Mouse (Mus musculus): Measurements from ENCODE around the gene Pfkm. TPM values are rescaled to one million over a fixed set of nuclear protein-coding genes. Genes with fewer than 3 reads are reported as not detected.
A peak's percentile ranks its signal among the peaks of the same experiment; 100 is the strongest.

Gene Pfkm
- total and polyA plus RNA-seq, 3 experiments: 521 to 921 (median 800) TPM

DNA sequence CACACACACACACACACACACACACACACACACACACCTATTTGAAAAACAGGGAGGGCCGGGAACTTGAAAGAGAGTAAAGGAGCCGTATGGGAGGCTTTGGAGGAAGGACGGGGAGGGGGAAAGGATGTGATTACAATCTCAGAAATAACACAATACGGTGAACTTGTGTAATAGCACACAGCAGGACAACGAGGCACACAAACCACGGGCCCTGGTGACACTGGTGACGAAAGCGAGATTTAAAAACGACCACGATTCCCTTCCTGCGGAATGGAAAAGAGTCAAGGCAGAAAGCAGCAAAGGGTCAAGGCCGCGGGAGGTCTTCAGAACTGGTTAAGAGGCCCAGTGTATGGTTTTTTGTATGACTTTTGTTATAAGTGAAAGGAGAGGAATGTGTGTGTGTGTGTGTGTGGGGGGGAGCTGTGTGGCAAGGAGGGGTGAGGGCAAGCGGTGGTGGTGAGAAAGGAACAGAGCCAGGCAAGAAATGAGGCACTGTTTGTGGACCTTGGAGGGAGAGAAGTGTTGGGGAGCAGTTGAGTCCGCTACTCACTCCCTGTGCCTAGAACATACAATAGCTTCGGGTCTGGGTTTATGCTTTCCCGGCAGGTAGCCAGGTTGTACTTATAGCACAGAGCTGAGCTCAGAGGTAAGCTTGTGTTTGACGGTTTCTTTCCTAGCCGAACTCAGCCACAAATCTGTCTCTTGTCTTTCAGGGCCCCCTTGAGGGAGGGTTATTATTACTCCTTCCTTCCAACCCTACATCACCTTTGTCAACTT is 68.8 kb downstream of the Pfkm start:
- H3K27ac ChIP-seq: no peak overlapping the region
- DNase-seq: no peak
- 58% methylated on average over 19 of the region's 19 CpGs for WGBS
- H3K9ac ChIP-seq (ENCODE audit: low read depth, low read length): no peak overlapping the region
- no peaks in the 10 kb centered on the region for H3K79me2 ChIP-seq (replicated peaks; ENCODE audit: control insufficient read depth, insufficient read depth, low read length)
- H3K27me3 ChIP-seq (ENCODE audit: control insufficient read depth, insufficient read depth, low read length): no peaks in the 10 kb centered on the region
- peaks cover 4% of the 10 kb centered on the region for H3K36me3 ChIP-seq (ENCODE audit: control insufficient read depth, insufficient read depth, low read length)
- TF ChIP-seq EP300 (IDR thresholded peaks at IDR 0.05; ENCODE audit: insufficient read depth, low read depth, low read length) (no peak), POLR2A (IDR thresholded peaks at IDR 0.05; ENCODE audit: insufficient read depth, low read depth, low read length) (no peak), CTCF (IDR thresholded peaks at IDR 0.05) (no peak)
- no peaks in the 10 kb centered on the region for H3K4me1 ChIP-seq (ENCODE audit: control insufficient read depth, insufficient read depth, low read length)
- intact Hi-C loops (cut with DNase I): no loop called here
- no peak overlapping the region for H3K4me3 ChIP-seq

DNA sequence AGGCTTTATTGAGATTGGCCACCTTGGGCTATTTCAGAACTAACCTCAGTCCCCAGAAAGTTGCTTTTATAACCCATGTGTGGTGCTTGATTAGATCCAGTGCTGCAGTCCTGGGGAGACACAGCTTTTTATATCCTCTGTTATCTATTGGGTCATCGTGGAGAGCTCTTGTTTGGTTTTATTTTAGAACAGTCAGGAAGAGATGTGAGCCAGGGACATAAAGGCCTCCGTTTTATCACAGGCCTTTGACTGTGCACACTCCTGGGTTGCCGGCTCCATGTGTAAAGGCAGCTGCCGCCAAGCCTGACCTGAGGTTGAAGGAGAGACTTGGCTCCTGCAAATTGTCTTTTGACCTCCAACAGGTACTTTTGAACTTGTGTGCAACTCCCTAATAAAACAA is 70.2 kb downstream of the Pfkm start:
- DNase-seq: no peak
- Histone ChIP-seq H3K79me2 (replicated peaks; ENCODE audit: control insufficient read depth, insufficient read depth, low read length) (no peaks in the 10 kb centered on the region), H3K4me1 (ENCODE audit: control insufficient read depth, insufficient read depth, low read length) (no peaks in the 10 kb centered on the region), H3K27me3 (ENCODE audit: control insufficient read depth, insufficient read depth, low read length) (no peaks in the 10 kb centered on the region), H3K4me3 (no peak overlapping the region), H3K36me3 (ENCODE audit: control insufficient read depth, insufficient read depth, low read length) (peaks cover 4% of the 10 kb centered on the region), H3K27ac (peak overlapping the region; percentile 38), H3K9ac (ENCODE audit: low read depth, low read length) (no peak overlapping the region)
- intact Hi-C loops (cut with DNase I): no loop called here
- 24% methylated on average over 4 of the region's 4 CpGs for WGBS
- TF ChIP-seq EP300 (IDR thresholded peaks at IDR 0.05; ENCODE audit: insufficient read depth, low read depth, low read length) (no peak), CTCF (IDR thresholded peaks at IDR 0.05) (no peak), POLR2A (IDR thresholded peaks at IDR 0.05; ENCODE audit: insufficient read depth, low read depth, low read length) (no peak)

DNA sequence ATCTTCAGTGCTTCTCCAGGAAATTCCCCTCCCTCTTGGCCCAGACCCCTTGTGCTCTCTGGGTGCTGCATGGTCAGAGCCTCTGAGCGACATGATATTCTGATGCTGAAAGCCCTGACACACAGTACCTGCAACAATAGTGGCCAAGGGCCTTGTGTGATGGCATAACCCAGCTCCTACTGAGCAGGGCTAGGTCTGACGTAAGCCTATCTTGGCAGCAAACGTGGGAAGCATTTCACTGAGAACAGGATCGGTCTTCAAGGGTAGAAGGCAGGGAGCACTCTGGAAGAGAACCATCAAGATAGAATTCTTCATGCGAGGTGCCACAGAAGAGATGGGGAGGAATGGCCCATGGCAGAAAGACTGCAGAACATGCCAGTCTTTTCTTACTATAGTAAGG is 73.1 kb downstream of the Pfkm start, which contains the start of gene Asb8:
Gene Asb8 (minus strand): TSS at position 101 of the 400 bp plus-strand sequence.
- Histone ChIP-seq H3K9ac (ENCODE audit: low read depth, low read length) (no peak within 1 kb of the TSS), H3K27ac (no peak within 1 kb of the TSS), H3K36me3 (ENCODE audit: control insufficient read depth, insufficient read depth, low read length) (peaks cover 4% of the 10 kb centered on the region), H3K4me1 (ENCODE audit: control insufficient read depth, insufficient read depth, low read length) (no peaks in the 10 kb centered on the region), H3K4me3 (no peak within 1 kb of the TSS), H3K27me3 (ENCODE audit: control insufficient read depth, insufficient read depth, low read length) (no peaks in the 10 kb centered on the region), H3K79me2 (replicated peaks; ENCODE audit: control insufficient read depth, insufficient read depth, low read length) (no peaks in the 10 kb centered on the region)
- intact Hi-C loops (cut with DNase I): no loop called here
- TF ChIP-seq EP300 (IDR thresholded peaks at IDR 0.05; ENCODE audit: insufficient read depth, low read depth, low read length): no peak
- no peak for TF ChIP-seq CTCF (IDR thresholded peaks at IDR 0.05)
- TF ChIP-seq POLR2A (IDR thresholded peaks at IDR 0.05; ENCODE audit: insufficient read depth, low read depth, low read length): no peak
- no peak for DNase-seq
- WGBS: 79% methylated on average over 5 of the region's 5 CpGs

DNA sequence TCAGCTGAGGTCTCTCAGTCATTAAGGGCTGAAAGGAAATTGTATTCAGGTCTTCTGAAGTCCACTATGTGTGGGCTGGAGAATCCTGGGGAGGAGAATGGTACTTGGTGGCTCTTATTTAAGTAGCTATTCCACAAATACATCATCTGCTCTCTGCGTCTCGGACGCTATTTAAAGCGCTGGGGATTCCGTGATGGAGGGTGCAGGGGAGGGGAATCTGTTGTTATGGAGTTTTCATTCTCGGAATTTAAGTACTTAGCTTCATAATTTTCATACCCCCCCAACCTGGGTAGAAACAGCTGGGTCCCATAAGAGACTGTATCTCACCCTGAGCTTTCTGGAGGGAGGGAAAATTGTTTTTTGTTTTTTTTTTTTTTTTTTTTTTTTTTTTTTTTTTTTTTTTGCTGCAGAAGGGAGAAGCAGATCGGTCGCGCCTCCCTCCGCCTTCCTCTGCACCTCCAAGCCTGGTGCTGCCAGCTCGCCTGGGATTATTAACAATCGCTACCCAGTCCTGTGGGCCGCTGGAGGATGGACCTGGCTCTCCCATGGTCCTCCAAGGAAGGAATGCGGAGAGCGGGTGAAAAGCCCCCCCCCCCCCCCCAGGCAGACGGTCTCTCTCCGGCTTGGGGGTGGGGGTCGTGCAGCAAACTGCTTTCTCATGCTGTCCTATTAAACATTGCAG is 74.7 kb downstream of the Pfkm start, which contains the start of gene Ccdc184:
Gene Ccdc184 (plus strand): TSS at position 196 of the 682 bp plus-strand sequence.
- Histone ChIP-seq H3K9ac (ENCODE audit: low read depth, low read length) (peak within 1 kb of the TSS; percentile 1; the same call in 1 of the 2 replicates), H3K79me2 (replicated peaks; ENCODE audit: control insufficient read depth, insufficient read depth, low read length) (no peaks in the 10 kb centered on the region), H3K27me3 (ENCODE audit: control insufficient read depth, insufficient read depth, low read length) (no peaks in the 10 kb centered on the region), H3K4me1 (ENCODE audit: control insufficient read depth, insufficient read depth, low read length) (no peaks in the 10 kb centered on the region), H3K36me3 (ENCODE audit: control insufficient read depth, insufficient read depth, low read length) (peaks cover 3% of the 10 kb centered on the region), H3K4me3 (peak within 1 kb of the TSS; percentile 42), H3K27ac (no peak within 1 kb of the TSS)
- TF ChIP-seq EP300 (IDR thresholded peaks at IDR 0.05; ENCODE audit: insufficient read depth, low read depth, low read length) (no peak), CTCF (IDR thresholded peaks at IDR 0.05) (no peak), POLR2A (IDR thresholded peaks at IDR 0.05; ENCODE audit: insufficient read depth, low read depth, low read length) (no peak)
- 4% methylated on average over 18 of the region's 18 CpGs for WGBS
- intact Hi-C loops (cut with DNase I): no loop called here
- DNase-seq: no peak

DNA sequence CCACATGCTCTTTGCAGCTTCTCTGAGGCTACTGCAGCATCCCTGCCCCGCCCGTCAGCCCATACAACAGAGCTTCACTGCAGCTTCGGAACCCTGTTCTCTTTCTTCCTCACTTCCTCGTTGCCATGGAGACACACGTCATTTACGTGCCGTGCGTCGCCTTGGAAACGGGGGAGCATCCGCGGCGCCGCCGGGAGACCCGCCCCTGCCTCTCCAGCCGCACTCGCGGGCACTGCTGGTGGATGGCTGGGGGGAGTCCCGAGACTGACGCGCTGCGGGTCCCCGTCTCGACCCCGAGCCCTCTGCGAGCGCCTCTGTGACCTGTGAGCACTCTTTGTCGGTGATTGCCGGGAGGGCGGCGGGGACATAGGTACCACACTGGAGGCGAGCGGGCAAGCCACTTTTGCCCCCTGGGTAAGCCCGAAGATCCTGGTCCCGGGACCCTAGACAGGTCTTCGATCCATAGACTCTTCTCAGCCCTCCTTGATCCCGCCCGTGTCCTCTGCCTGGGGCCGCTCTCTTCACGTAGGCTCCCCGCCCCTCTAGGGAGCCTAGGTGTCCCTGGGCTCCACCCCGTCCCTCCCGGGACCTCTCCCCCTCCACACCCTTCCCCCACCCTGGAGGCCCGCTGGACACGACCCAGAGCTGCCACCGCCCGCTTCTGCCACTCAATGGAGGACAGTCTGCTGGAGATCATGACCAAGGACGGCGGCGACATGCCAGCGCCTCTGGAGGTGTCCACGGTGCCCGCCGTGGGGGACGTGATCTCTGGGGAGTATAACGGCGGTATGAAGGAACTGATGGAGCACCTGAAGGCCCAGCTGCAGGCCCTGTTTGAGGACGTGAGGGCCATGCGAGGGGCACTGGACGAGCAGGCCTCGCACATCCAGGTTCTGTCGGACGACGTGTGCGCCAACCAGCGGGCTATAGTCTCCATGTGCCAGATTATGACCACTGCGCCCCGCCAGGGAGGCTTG is 75.5 kb downstream of the Pfkm start:
- Histone ChIP-seq H3K27me3 (ENCODE audit: control insufficient read depth, insufficient read depth, low read length) (no peaks in the 10 kb centered on the region), H3K9ac (ENCODE audit: low read depth, low read length) (peak overlapping the region; percentile 1; the same call in 1 of the 2 replicates), H3K36me3 (ENCODE audit: control insufficient read depth, insufficient read depth, low read length) (no peaks in the 10 kb centered on the region), H3K4me1 (ENCODE audit: control insufficient read depth, insufficient read depth, low read length) (no peaks in the 10 kb centered on the region), H3K79me2 (replicated peaks; ENCODE audit: control insufficient read depth, insufficient read depth, low read length) (no peaks in the 10 kb centered on the region), H3K4me3 (peak overlapping the region; percentile 42), H3K27ac (no peak overlapping the region)
- 6% methylated on average over 69 of the region's 69 CpGs for WGBS
- intact Hi-C loops (cut with DNase I): no loop called here
- no peak for TF ChIP-seq CTCF (IDR thresholded peaks at IDR 0.05)
- no peak for TF ChIP-seq EP300 (IDR thresholded peaks at IDR 0.05; ENCODE audit: insufficient read depth, low read depth, low read length)
- no peak for TF ChIP-seq POLR2A (IDR thresholded peaks at IDR 0.05; ENCODE audit: insufficient read depth, low read depth, low read length)
- peak; percentile 71 to 74 for DNase-seq

Data from heart, adult 2 months (tissue).